Mouse (Mus musculus) 3T3-L1 (cell line): ENCODE measurements at regions not wholly inside any gene's neighbourhood (a gene's known extent, or its start where the extent isn't known, plus 50 kb on each side); places are given as distances from the start of the nearest gene placed in this dataset.
A peak's percentile ranks its signal among the peaks of the same experiment; 100 is the strongest.

Experiments used
- DNase-seq: peaks from one replicate; pipeline ENCODE4 v3.0.0-alpha.2; 2015; ENCODE audit warnings: low read depth, low spot score

DNA sequence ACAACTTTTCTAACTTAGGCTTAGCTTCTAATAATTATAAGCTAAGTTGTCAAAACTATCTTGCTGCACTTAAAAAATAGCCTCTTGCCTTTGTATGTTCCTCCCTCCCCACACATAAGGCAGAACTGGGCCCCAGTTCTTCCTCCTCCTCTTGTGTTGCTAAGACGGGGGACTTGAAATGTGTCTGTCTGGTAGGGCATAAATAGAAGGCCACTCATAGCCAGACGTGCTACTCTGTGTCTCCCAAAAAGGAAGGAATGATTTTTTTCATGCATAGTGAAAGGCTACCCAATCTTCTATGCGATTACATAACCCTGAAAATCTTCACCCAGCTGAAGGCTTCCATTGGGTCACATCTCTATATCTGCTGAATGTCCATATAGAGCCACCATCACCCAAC is 183.5 kb downstream of the Hsfy2 start:
- DNase-seq: no peak

GRCm38 (mm10) chr1:56442835-56443234 is 194.4 kb downstream of the Hsfy2 start:
- no peak for DNase-seq

DNA sequence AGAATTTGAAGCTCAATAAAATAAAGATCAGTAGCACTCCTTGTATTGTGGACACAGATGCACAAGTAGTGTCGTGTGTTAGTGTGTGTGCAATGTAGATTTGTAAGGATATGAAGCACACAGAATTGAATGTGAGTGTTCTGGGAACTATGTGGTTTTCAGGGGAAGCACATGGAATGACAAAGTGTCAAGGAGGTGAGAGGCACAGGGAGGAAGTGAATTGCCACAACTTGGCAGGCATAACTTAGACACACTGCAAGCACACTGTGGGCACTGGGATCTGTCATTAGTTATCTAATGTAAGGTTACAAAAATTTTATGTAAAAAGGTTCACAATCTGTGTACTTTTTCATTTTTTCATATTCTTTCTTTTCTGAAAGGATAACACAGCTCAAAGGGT is 230.4 kb downstream of the Hsfy2 start:
- DNase-seq: no peak

GRCm38 (mm10) chr1:56403351-56403750 is 233.9 kb downstream of the Hsfy2 start:
- DNase-seq: no peak

DNA sequence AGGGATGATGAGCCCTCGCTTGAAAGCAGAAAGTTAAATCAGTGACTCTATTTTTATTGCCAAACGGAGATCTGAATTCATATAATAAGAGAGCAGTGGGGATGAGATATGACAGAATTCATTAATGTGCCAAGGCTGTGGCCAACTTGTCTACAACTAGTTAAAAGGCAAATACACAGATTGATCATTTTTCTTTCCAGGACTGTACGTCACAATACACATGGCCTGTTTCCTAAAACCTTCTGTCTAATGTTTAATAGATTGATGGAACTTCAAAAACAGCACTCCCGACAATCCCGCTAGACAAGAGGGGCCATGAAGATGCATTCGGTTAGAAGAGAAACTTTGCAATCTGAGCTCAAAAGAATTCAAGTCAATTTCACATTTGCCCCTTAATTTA is 241.4 kb downstream of the Hsfy2 start:
- DNase-seq: no peak

- no peak for DNase-seq
Measured at GRCm38 (mm10) chr1:56387086-56387485, 250.1 kb downstream of the Hsfy2 start.

GRCm38 (mm10) chr1:56366319-56366718 is 270.9 kb downstream of the Hsfy2 start:
- no peak for DNase-seq

DNA sequence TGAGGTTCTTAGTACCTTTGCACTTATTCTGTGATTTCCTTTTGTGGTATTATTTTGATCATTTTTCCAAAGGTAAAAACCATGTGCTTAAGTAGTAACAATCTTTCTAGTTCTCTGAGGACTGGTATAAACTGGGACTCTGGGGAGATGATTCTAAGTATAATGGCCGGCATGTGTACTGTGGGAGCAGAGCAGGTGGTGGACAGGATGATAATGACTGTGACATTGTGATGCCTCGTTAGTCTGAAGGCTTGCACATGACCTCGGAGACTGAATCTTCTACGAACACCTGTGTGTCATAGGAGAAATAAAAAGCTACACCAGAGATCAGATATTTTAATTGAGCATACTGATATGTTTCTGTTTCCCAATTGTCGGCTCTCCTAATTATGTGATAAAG is 276.4 kb downstream of the Hsfy2 start:
- DNase-seq: no peak

DNA sequence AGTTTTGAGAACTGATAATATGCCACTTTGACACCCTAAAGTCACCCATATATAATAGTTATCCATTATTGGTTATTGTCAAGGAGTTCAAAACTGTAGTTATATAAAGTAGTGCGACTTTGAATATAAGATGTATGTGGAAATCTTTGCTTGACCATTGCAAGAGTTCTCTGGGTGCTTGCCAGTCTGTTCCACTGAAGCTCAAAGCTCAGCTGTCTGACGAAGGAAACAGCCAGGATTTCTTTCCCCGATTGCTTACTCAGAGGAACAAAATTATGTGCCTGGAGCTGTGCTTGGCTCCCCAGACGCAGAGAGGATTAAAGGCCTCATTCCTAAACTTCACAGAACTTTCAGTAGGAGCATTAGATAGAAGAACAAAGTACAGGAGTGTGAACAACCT is 290.6 kb downstream of the Hsfy2 start:
- DNase-seq: no peak

DNA sequence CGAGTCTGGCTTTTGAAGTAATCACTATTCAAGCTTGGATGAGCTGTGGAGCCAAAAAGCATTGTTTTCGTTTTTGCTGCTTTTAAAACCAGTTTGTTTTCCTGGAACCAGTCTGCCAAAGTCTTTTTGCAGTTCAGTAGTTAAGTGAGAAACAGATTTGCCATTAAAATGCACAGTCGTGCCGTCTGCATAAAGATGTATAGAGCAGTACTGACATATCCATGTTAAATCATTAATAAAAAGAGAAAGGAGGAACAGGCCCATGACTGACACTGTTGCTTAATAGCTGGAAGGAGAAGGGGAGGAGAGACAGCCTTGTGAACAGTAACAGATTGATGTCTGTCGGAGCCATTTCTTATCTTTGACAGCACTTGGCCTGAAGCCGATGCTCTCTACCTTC is 292.3 kb downstream of the Hsfy2 start:
- no peak for DNase-seq

GRCm38 (mm10) chr1:56327381-56327780 is 309.9 kb downstream of the Hsfy2 start:
- no peak for DNase-seq

- no peak for DNase-seq
Measured at GRCm38 (mm10) chr1:56308586-56308985, 328.6 kb downstream of the Hsfy2 start.

GRCm38 (mm10) chr1:56294391-56294790 is 342.8 kb downstream of the Hsfy2 start:
- DNase-seq: no peak

DNA sequence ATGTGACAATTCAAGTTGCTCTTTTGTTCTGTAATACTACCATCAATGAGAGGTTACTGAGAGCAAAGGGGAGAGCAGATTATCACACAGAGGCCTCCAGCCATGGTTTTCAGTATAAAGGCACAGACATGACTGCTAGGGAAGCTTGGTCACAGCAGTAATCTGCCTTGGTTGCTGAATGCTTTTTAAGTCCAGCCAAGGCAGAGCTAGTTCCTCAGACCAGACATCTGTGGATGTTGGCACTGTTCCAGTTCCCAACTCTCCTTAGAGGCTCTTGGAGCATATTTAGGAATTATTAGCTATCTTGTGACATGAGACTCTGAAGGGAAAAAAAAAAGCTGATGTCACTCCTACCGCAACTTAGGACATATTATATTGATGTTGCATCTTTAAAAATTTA is 347.5 kb downstream of the Hsfy2 start:
- DNase-seq: peak; percentile 6

GRCm38 (mm10) chr1:56286386-56287045 is 350.7 kb downstream of the Hsfy2 start:
- no peak for DNase-seq

GRCm38 (mm10) chr1:56261708-56262107 is 375.5 kb downstream of the Hsfy2 start:
- DNase-seq: no peak

DNA sequence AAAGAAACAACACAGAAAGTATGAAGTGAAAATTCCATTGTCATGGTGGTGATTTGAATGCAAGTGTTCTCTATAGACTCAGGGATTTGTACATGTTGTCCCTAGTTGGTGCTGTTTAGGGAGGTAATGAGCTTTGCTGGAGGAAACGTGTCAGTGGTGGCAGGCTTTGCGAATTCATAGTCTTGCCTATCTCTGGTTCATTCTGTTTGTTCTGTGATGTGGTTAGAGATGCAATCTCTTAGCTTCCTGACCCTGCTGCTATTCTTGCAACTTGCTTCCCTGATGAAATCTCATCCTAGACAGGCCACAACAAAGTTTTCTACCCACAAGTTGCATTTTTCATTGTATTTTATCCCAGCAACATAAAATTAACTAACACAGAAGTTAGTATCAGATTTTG is 376.5 kb downstream of the Hsfy2 start:
- no peak for DNase-seq

- no peak for DNase-seq
Measured at GRCm38 (mm10) chr1:56256839-56257490, 380.3 kb downstream of the Hsfy2 start.

DNA sequence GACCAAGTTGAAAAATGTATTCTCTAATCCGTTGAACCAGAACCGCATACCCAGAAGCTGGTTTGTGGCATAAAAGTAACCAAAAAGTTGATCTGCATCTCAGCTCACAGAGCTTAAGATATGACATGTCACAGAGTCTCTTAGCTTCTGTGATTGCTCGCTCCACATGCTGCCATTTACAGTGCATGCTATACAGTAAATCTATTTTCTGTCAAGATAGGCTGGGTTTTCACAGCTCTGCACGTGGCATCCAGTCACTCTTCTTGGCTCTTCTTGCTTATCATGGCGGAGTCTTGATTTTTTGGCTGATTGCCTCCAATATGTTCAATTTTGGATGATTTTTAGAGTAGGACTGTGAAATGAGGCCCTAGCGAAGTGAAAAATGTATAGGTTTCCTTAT is 397.5 kb downstream of the Hsfy2 start:
- no peak for DNase-seq

- no peak for DNase-seq
Measured at GRCm38 (mm10) chr1:56226314-56227008, 410.8 kb downstream of the Hsfy2 start.

- no peak for DNase-seq
Measured at GRCm38 (mm10) chr1:56219700-56220099, 417.5 kb downstream of the Hsfy2 start.

DNA sequence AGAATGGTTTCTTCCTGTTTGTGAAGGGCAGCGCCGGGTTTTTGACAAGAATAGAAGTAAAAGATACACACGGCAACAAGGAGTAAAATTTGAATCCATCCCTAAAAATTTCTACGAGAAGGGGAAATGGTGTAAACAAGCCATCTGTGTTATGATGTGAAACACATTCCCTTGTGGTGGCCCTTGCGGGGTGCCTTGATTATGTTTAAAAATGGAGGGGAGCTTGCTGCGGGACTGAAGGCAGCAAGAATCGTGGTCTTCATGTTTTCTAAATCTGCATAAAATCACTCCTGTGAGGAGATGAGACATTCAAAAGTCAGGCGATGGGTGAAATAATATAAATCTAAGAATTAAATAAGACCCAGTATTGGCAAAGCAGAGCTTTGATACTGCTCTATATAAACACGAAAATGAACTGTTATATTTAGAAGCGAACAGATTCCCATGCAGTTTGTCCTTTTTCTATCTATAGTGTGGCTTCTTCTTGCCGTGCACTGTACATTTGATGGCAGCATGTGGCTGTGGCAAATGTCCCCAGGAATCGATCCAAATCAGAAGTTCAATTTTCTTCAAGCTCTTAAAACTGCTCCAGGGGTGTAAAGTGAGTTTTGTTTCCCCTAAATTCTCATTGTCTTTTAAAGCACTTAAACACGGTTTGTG is 426.4 kb downstream of the Hsfy2 start:
- no peak for DNase-seq
